Mouse (Mus musculus) kidney, adult 2 months (tissue): Measurements from ENCODE around the gene Fam78b.

Experiments used
- CTCF ChIP-seq: fragments of 200-500 bp; conservative IDR thresholded peaks from 2 replicates; pipeline ENCODE4 v1.5.1; 2011; ENCODE audit warnings: low read depth, mild to moderate bottlenecking, control low read depth, low read length, moderate library complexity, mixed read lengths; ENCODE audit not compliant: insufficient read depth, insufficient read length
- POLR2A ChIP-seq: fragments of 200-500 bp; IDR thresholded peaks from one replicate; pipeline ENCODE4 v1.6.1; 2011; ENCODE audit warnings: low read depth, low read length, control low read depth

DNA sequence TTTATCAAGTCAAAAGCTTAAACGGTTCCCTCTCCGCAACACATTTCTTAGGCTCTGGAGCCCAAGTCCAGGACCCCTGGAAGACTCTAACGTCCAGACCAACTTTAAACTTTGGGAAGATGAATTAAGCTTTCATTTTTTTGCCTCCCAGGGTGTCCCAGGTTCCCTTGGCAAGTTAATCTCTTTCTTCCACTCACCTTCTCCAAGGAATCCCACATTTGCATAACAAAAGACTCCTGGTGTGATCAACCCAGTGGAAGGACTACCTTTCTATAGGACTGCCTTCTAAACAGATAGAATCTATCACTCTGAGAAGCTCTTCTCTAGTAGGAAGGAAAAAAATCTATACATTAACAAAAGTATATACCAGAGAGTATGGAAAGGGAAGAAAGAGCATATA lies 92.3 kb downstream of the Fam78b start:
- no peak for TF ChIP-seq CTCF
- no peak for TF ChIP-seq POLR2A
